Mouse (Mus musculus): Measurements from ENCODE around the gene Mrpl49.

GRCm38 (mm10) chr19:6094119-6094518 is 36.5 kb upstream of the Mrpl49 start, which contains the start of gene AC131692.1:
- TF ChIP-seq POLR2A (IDR thresholded peaks at IDR 0.05; ENCODE audit: borderline replicate concordance, low read depth, low read length) (no peak), CTCF (IDR thresholded peaks at IDR 0.05; ENCODE audit: low read depth, low read length) (no peak)

Data from bone marrow macrophage, adult 2 months (primary cell).